In the genomic region with DNA sequence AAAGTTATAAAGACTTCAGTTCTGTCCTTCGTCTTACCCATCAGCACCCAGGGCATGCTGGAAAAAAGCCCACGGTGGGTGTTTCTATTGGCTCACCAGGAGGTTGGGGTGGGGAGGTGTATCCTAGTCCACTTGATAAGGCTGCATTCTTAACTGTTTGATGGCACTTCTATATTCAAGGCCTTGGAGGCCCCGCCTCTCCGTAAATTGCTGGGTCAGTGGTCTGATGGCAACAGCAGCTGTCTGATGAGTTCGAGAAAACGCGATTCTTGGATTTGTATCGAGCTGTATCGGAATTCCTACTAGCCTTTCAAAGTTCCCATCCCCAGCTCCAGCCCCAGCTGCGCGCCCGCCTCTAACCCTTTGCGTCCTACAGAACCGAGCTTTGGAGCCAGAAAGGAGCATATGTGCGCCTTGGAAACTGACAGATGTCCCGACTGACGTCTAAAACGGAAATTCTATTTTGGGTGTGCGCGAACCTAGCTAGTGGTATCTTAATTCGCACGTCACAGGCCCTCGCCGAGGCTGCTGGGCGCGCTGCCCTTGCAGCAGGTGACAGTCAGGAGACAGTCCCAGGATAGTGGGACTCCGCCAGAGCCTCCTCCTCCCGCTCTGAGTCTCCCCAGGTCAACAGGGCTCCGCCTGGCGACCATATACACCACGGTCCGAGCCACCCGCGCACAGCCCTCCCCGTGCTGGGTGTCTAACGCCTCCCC, we compare ENCODE assay signal across 8 mouse cellular contexts. TPM values are rescaled to one million over a fixed set of nuclear protein-coding genes. Genes with fewer than 3 reads are reported as not detected.
DNase-seq lines count a peak whose midpoint lies in the region; ATAC-seq and TF ChIP-seq lines count a peak whose summit lies in the region.

No protein-coding gene starts in this region.

- peak; percentile 65 for DNase-seq in thymus, postnatal 0 days (ENCODE audit: low spot score)
- no peak for DNase-seq in thymus, postnatal 25 days
- DNase-seq in embryonic facial prominence, embryonic 11.5 days (ENCODE audit: low spot score): peak; percentile 14
- peak; percentile 91 to 93 for DNase-seq in heart, adult 18-20 months
- peak; percentile 54 for DNase-seq in kidney, adult 2 months
- DNase-seq in left cerebral cortex, postnatal 4 days: peak; percentile 27
- DNase-seq in mesoderm, embryonic 11.5 days (ENCODE audit: low read depth, low spot score): peak; percentile 37

- H3K27me3 ChIP-seq in embryonic facial prominence, embryonic 11.5 days (ENCODE audit: control insufficient read depth, insufficient read depth, low read length): no peaks in the 10 kb centered on the region
- H3K27me3 ChIP-seq in kidney, adult 2 months (replicated peaks; ENCODE audit: control insufficient read depth, insufficient read depth, low read length): no peaks in the 10 kb centered on the region
- H3K27me3 ChIP-seq in stomach, embryonic 15.5 days (replicated peaks): no peaks in the 10 kb centered on the region

- TF ChIP-seq CTCF in kidney, adult 2 months (conservative IDR thresholded peaks at IDR 0.05; ENCODE audit: insufficient read depth, insufficient read length, low read depth, low read length): 0 out of 2 replicates have a peak, but pooled peaks have one; percentile 9

- WGBS in embryonic facial prominence, embryonic 11.5 days: 7% methylated on average over 36 of the region's 36 CpGs
- WGBS in kidney, adult 2 months: 2% methylated on average over 36 of the region's 36 CpGs
- WGBS in stomach, embryonic 15.5 days: 2% methylated on average over 36 of the region's 36 CpGs

- H3K4me3 ChIP-seq in embryonic facial prominence, embryonic 11.5 days (ENCODE audit: low read depth, low read length): peak overlapping the region; percentile 79
- peak overlapping the region; percentile 67 for H3K4me3 ChIP-seq in kidney, adult 2 months (ENCODE audit: insufficient read depth, low read depth, low read length)
- H3K4me3 ChIP-seq in stomach, embryonic 15.5 days (replicated peaks): peak overlapping the region; percentile 65

- intact Hi-C loops in left cerebral cortex, postnatal 4 days (cut with DNase I): no loop called here

- peaks cover 3% of the 10 kb centered on the region; the same call in 1 of the 2 replicates for H3K4me1 ChIP-seq in embryonic facial prominence, embryonic 11.5 days (ENCODE audit: control insufficient read depth, insufficient read depth, low read length)
- H3K4me1 ChIP-seq in kidney, adult 2 months (ENCODE audit: control insufficient read depth, insufficient read depth, low read length): peaks cover 3% of the 10 kb centered on the region; the same call in 1 of the 2 replicates
- peaks cover 9% of the 10 kb centered on the region for H3K4me1 ChIP-seq in stomach, embryonic 15.5 days

- no peaks in the 10 kb centered on the region for H3K9me3 ChIP-seq in embryonic facial prominence, embryonic 11.5 days (replicated peaks; ENCODE audit: control insufficient read depth, low read length)
- no peaks in the 10 kb centered on the region for H3K9me3 ChIP-seq in stomach, embryonic 15.5 days

- H3K27ac ChIP-seq in embryonic facial prominence, embryonic 11.5 days (replicated peaks; ENCODE audit: low read depth, low read length): no peak overlapping the region
- H3K27ac ChIP-seq in kidney, adult 2 months (ENCODE audit: insufficient read depth, low read depth, low read length): peak overlapping the region; percentile 67
- peak overlapping the region; percentile 89 for H3K27ac ChIP-seq in stomach, embryonic 15.5 days

- peak; percentile 83 for ATAC-seq in embryonic facial prominence, embryonic 11.5 days (replicated peaks; ENCODE audit: insufficient number of reproducible peaks, low FRiP score, low TSS enrichment, low read depth)
- peak; percentile 83 for ATAC-seq in stomach, embryonic 15.5 days (ENCODE audit: insufficient read depth, low FRiP score, low read depth)

- no peak for TF ChIP-seq POLR2A in kidney, adult 2 months (IDR thresholded peaks at IDR 0.05; ENCODE audit: low read depth, low read length)

- no peaks in the 10 kb centered on the region for H3K36me3 ChIP-seq in embryonic facial prominence, embryonic 11.5 days (replicated peaks; ENCODE audit: control insufficient read depth, insufficient read depth, low read depth, low read length)
- H3K36me3 ChIP-seq in kidney, adult 2 months (ENCODE audit: control insufficient read depth, insufficient read depth, low read length): no peaks in the 10 kb centered on the region
- H3K36me3 ChIP-seq in stomach, embryonic 15.5 days: no peaks in the 10 kb centered on the region

- peak overlapping the region; percentile 93 for H3K4me2 ChIP-seq in embryonic facial prominence, embryonic 11.5 days (ENCODE audit: low read depth, low read length)
- H3K4me2 ChIP-seq in stomach, embryonic 15.5 days: peak overlapping the region; percentile 69

- H3K9ac ChIP-seq in embryonic facial prominence, embryonic 11.5 days (replicated peaks; ENCODE audit: low read length): peak overlapping the region; percentile 85
- peak overlapping the region; percentile 67 for H3K9ac ChIP-seq in stomach, embryonic 15.5 days

RNA-seq across cellular contexts. Expression of gene Cdpf1, which starts 0.5 kb away (rescaled TPM):
- 62.3 and 62.9 TPM in 2 replicates for polyA plus RNA-seq in thymus, postnatal 0 days (2015; fragmentation: Nextera tagmentation; extraction: Ambion mirVana)
- 22.1 and 23.6 TPM in 2 replicates for polyA plus RNA-seq in embryonic facial prominence, embryonic 11.5 days (2014; fragmentation: Nextera tagmentation; extraction: Ambion mirVana)
- total RNA-seq in heart, adult 18-20 months (2021): 10 to 100 TPM; 32.5 to 33.9 TPM
- 51.4 and 60.7 TPM in 2 replicates for polyA plus RNA-seq in kidney, adult 2 months (2012; rRNA removed)
- total RNA-seq in left cerebral cortex, postnatal 4 days (2021): 10 to 100 TPM; 19.9 to 22.6 TPM
- polyA plus RNA-seq in stomach, embryonic 15.5 days (2015; fragmentation: Nextera tagmentation; extraction: Ambion mirVana): 41.1 and 42.7 TPM in 2 replicates

RNA-seq across cellular contexts. Expression of gene Pkdrej, which starts 10.6 kb away (rescaled TPM):
- polyA plus RNA-seq in thymus, postnatal 0 days (2015; fragmentation: Nextera tagmentation; extraction: Ambion mirVana): 0.01 and 0.03 TPM in 2 replicates
- 0.11 TPM in 1 of 2 replicates, not detected in the other for polyA plus RNA-seq in embryonic facial prominence, embryonic 11.5 days (2014; fragmentation: Nextera tagmentation; extraction: Ambion mirVana)
- 1 to 10 TPM; 3.5 to 4.1 TPM for total RNA-seq in heart, adult 18-20 months (2021)
- polyA plus RNA-seq in kidney, adult 2 months (2012; rRNA removed): 0.05 TPM in 2 replicates
- under 1 TPM; 0.36 to 0.46 TPM for total RNA-seq in left cerebral cortex, postnatal 4 days (2021)
- polyA plus RNA-seq in stomach, embryonic 15.5 days (2015; fragmentation: Nextera tagmentation; extraction: Ambion mirVana): 0.18 and 0.21 TPM in 2 replicates

RNA-seq across cellular contexts. Expression of gene Ttc38, which starts 21.1 kb away (rescaled TPM):
- 8.1 and 10.1 TPM in 2 replicates for polyA plus RNA-seq in thymus, postnatal 0 days (2015; fragmentation: Nextera tagmentation; extraction: Ambion mirVana)
- polyA plus RNA-seq in embryonic facial prominence, embryonic 11.5 days (2014; fragmentation: Nextera tagmentation; extraction: Ambion mirVana): 3.2 and 3.8 TPM in 2 replicates
- total RNA-seq in heart, adult 18-20 months (2021): 10 to 100 TPM; 15.2 to 21.4 TPM
- 17.1 and 19.3 TPM in 2 replicates for polyA plus RNA-seq in kidney, adult 2 months (2012; rRNA removed)
- total RNA-seq in left cerebral cortex, postnatal 4 days (2021): 1 to 10 TPM; 2.3 to 3.5 TPM
- polyA plus RNA-seq in stomach, embryonic 15.5 days (2015; fragmentation: Nextera tagmentation; extraction: Ambion mirVana): 8.3 and 9.1 TPM in 2 replicates

RNA-seq across cellular contexts. Expression of gene Gtse1, which starts 48.6 kb away (rescaled TPM):
- 27.0 and 27.4 TPM in 2 replicates for polyA plus RNA-seq in thymus, postnatal 0 days (2015; fragmentation: Nextera tagmentation; extraction: Ambion mirVana)
- polyA plus RNA-seq in embryonic facial prominence, embryonic 11.5 days (2014; fragmentation: Nextera tagmentation; extraction: Ambion mirVana): 35.7 and 38.0 TPM in 2 replicates
- total RNA-seq in heart, adult 18-20 months (2021): under 1 TPM; 0.54 to 0.60 TPM
- 0.74 and 0.98 TPM in 2 replicates for polyA plus RNA-seq in kidney, adult 2 months (2012; rRNA removed)
- 1 to 10 TPM; 2.3 to 2.9 TPM for total RNA-seq in left cerebral cortex, postnatal 4 days (2021)
- 23.5 and 26.3 TPM in 2 replicates for polyA plus RNA-seq in stomach, embryonic 15.5 days (2015; fragmentation: Nextera tagmentation; extraction: Ambion mirVana)
